Mouse (Mus musculus) embryonic stem cell, embryonic (primary cell): Measurements from ENCODE around the gene Abhd16b.

Experiments
- CTCF ChIA-PET, 4 experiments: fragments of 300-600 bp in 2 of 4; fragments of 350-600 bp in 2 of 4; sonication (Branson Sonifier 250); formaldehyde crosslinking; loops; one replicate each; lab custom pipeline; 2022; ENCODE audit warnings: inconsistent platforms in 2 of 4; lab: Charles Lee
- POLR2A ChIA-PET, 4 experiments: fragments of 300-600 bp in 2 of 4; fragments of 350-600 bp in 2 of 4; sonication (Branson Sonifier 250); formaldehyde crosslinking; loops; one replicate each; lab custom pipeline; 2022; ENCODE audit warnings: antibody characterized with exemption in 4 of 4, inconsistent platforms in 1 of 4; lab: Charles Lee

Abhd16b gene

DNA sequence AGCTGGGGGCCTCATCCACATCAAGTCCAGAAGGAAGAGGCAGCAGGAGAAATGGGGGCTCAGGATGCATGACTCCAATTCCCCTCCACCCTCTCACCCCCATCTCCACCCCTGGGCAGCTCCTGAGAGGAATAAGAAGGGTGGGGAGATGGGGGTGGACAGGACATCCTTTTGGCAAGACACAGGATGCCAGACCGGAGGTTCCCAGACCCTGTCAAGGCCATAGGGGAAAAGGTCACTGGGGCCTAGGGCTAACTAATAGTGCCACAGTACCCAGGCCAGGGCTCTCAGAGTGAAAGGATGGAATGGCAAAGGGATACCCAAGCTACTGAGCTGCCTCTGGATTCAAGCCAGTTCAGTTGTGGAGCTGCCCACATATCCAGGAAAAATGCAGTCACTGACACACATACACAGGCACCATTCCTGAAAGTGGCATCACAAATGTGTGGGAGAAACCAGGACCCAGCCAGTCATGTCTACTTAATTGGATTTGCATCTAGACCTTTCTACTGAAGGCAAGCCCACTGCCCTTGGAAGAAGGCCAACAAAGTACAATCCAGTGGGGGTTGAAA is 20.7 kb upstream of the Abhd16b start:
- CTCF ChIA-PET, result no interaction called here
- POLR2A ChIA-PET, result interaction anchor here in 1 of 4 experiments (1.2 kb wide), 1 partner anchor 9 kb away, joined by 4 read pairs; no protein-coding TSS in a partner anchor

DNA sequence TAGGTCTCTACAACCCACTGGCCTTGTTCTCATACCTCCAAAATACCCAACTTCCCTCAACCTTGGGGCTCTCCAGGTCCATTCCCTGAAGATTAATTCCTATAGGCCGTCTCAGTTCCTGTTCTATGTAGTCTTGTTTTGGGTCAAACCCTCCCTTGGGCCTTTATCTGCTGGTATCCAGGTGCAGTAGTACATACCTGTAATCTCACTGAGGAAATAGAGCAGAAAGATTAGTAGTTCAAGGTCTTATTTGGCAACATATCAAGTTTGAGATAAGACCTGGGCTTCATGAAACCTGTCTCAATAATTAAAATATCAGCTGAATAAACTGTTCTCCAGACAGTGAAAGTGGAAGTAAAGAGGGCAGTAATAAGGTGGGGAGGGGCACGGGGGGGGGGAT is 9.9 kb upstream of the Abhd16b start:
- POLR2A ChIA-PET, result interaction anchor here (0.6 to 10.4 kb wide), 11 partner anchors 8 to 116 kb away, joined by 3 to 94 read pairs (median 3); partner anchors contain the start of genes Abhd16b (in 2 of the 4), Tpd52l2 (in 2 of the 4), Dnajc5 (in 1 of the 4) and Samd10 (in 1 of the 4)
- CTCF ChIA-PET, result interaction anchor here (0.5 to 3.6 kb wide), 13 partner anchors 10 to 519 kb away, joined by 3 to 19 read pairs (median 3); partner anchors contain the start of genes Tpd52l2 (in 3 of the 4) and Abhd16b (in 1 of the 4)

DNA sequence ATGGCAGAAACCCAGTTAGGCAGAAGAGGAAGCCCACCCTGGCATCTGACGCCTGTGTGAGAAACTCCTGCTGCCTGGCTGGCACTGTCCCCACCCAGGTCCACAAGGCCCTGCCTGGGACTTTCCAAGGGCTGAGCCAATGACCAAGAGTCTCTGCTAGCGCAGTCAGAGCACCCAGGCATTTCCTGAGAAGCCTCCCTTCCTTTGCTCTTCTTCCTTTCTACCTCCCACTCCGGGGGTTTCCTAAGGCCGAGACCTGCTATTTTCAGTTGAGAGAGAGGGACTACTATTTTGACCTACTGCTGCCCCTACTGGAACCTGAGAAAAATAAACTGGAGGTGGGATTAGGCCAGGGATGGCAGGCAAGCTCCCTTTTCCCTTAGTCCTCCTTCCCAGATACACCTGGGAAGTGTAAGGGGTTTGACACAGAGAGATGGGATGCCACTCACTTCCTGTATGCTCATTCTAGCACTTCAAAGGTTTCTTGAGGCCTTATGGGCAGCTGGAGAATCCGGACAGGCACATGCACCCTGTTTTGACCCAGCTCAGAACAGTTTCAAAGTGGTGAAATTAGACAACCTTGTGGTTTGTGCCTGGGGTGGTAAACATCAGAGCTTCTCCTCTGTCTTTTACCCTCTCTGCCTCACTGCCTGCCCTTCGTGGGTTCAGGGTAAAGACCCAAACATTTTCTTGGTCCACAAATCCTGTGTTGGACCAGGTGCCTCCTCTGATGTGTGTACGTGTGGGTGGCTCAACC is 9.3 kb upstream of the Abhd16b start:
- POLR2A ChIA-PET, result interaction anchor here (0.6 to 10.4 kb wide), 14 partner anchors 8 to 116 kb away, joined by 3 to 94 read pairs (median 3); partner anchors contain the start of genes Abhd16b (in 3 of the 4), Tpd52l2 (in 2 of the 4), Dnajc5 (in 1 of the 4) and Samd10 (in 1 of the 4)
- CTCF ChIA-PET, result interaction anchor here (0.5 to 3.6 kb wide), 15 partner anchors 9 to 520 kb away, joined by 3 to 19 read pairs (median 3); partner anchors contain the start of genes Tpd52l2 (in 3 of the 4) and Abhd16b (in 2 of the 4)

DNA sequence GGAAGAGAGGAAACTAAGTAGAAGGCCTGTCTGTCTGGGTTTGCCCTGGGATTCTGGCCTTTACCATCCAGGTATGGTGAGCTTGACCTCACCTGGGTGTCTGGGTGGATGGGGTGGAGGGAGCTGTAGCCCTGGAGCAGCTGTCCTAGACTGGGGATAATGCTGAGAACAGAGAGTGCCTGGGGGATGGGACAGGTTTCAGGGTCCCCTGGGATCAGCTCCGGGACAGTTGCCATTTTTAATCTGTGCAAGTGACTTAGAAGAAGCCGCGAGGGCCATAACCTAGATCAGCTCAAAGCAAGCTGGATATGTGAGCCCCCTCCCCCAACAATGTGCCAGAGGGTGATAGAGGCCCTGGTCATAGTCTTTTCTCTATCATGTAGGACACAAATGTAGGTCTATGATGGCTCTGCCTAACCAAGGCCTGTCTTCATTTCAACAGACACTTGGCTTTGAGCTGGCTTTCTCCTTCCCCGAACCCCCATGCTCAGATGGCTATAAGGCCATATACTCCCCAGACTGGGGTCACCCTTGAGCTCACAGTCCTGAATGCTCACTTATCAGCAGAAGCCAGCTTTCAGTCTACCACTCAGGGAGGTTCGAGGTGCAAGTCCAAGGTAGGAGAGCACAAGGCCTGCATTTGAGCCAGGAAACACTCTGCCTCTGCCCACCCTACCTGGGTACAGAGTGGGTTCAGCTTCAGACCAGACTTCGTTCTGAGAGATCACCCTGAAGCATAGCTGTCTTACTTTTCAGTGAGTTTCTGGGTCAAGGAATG is 8.4 kb upstream of the Abhd16b start:
- CTCF ChIA-PET, result interaction anchor here in 3 of 4 experiments (0.7 to 3.6 kb wide), 7 partner anchors 9 to 92 kb away, joined by 3 to 19 read pairs (median 4); partner anchors contain the start of genes Abhd16b (in 1 of the 3) and Tpd52l2 (in 1 of the 3)
- POLR2A ChIA-PET, result interaction anchor here in 3 of 4 experiments (0.5 to 10.4 kb wide), 12 partner anchors 9 to 114 kb away, joined by 3 to 94 read pairs (median 6); partner anchors contain the start of genes Abhd16b (in 3 of the 3), Dnajc5 (in 2 of the 3) and Tpd52l2 (in 2 of the 3)

DNA sequence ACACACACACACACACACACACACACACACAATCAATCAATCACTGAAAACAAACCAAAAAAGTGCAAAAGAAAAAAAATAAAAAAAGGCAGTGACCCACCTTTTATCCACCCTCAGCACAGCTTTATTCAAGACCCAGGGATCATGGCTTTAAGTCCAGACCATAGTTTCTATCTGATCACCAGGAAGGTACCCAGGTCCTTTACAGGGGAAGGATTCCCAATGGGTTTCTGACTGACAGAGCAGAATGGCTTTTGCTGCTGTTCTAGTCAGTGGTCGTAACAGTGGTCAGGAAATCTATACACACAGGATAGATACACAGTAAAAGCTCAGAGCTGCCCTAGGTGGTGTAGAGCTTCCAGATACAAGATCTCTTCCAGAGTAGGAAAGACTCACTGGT is 7.3 kb upstream of the Abhd16b start:
- POLR2A ChIA-PET, result interaction anchor here in 2 of 4 experiments (1.1 to 10.4 kb wide), 6 partner anchors 11 to 153 kb away, joined by 3 to 94 read pairs (median 11); partner anchors contain the start of genes Dnajc5 (in 2 of the 2), Tpd52l2 (in 2 of the 2) and Abhd16b (in 1 of the 2)
- CTCF ChIA-PET, result interaction anchor here in 3 of 4 experiments (0.6 to 3.6 kb wide), 4 partner anchors 11 to 299 kb away, joined by 3 to 19 read pairs (median 4); partner anchors contain the start of gene Tpd52l2 (in 1 of the 3)

DNA sequence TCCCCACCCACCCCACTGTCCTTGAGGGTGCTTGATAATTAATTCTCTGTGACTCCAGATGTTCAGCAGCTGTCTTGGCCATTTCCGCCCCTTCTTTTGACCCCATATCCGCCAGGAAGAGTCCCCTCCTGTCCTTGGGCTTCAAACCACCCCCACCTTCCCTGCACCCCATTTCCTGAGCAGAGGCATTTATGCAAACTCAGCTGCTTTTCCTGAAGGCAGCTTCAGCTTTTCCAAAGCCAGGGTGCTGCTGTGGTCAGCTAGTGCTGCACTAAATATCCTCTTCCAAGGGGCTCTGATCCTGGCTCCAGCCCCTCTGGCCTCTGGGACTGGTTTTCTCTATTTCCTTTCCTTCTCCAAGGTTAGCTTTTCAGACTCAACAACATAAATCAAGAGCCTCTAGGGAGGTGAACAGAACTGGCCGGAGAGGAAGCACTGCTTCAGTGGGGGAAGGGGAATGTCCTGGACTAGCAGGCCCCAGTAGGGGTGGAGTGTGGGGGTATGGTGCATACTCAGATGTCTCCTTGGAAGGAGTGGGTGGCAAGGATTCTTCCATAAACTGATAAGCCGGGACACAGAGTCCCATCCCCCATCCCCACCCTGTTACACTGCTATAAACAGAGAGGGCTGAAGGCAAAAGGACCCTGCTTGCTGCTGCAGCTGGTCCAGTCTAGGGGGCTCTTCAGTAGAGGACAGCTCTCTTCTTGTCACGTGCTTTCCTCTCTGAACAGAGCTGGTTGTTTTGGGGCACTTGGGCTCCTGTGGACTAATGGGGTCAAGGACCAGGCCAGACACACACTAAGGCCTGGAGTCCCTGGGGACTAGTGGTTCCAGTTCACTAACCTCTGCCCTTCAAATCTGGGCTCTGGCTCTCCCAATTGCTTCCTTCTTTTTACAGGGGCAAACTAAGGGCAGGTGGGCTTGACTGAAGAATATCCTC is 5.4 kb upstream of the Abhd16b start:
- POLR2A ChIA-PET, result interaction anchor here (0.6 to 10.4 kb wide), 18 partner anchors 9 to 1933 kb away, joined by 3 to 94 read pairs (median 3); partner anchors contain the start of genes Tpd52l2 (in 3 of the 4), Dnajc5 (in 2 of the 4), Abhd16b (in 1 of the 4) and Ppdpf (in 1 of the 4)

DNA sequence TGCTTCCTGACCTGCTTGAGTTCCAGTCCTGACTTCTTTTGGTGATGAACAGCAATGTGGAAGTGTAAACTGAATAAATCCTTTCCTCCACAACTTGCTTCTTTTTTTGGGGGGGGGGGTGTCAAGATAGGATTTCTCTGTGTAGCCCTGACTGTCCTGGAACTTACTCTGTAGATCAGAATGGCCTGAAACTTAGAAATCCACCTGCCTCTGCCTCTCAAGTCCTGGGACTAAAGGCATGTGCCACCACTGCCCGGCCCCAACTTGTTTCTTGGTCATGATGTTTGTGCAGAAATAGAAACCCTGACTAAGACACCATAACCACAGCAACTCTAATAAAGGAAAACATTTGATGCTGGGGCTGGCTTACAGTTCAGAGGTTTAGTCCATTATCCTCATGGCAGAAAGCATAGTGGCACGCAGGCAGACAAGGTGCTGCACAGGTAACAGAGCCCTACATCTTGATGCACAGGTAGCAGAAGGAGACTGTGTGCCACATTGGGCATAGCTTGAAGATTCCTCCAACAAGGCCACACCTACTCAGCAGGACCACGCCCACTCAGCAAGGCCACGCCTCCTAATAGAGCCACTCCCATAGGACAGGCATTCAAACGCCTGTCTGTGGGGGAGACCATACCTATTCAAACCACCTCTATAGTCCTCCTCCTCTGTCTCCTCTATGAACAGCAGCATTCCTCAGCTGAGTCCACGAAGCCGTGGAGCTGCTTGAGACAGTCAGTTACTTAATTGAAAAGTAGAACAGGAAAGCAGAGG is 1.4 kb upstream of the Abhd16b start:
- CTCF ChIA-PET, result interaction anchor here in 2 of 4 experiments (0.5 to 1.6 kb wide), 6 partner anchors 29 to 305 kb away, joined by 3 to 4 read pairs (median 3); partner anchors contain the start of gene Ppdpf (in 1 of the 2)

More for the DNA sequence above, 5.4 kb upstream of the Abhd16b start:
- CTCF ChIA-PET, result interaction anchor here in 3 of 4 experiments (0.5 to 1.9 kb wide), 5 partner anchors 8 to 39 kb away, joined by 3 to 8 read pairs (median 4); partner anchors contain the start of gene Tpd52l2 (in 2 of the 3)

DNA sequence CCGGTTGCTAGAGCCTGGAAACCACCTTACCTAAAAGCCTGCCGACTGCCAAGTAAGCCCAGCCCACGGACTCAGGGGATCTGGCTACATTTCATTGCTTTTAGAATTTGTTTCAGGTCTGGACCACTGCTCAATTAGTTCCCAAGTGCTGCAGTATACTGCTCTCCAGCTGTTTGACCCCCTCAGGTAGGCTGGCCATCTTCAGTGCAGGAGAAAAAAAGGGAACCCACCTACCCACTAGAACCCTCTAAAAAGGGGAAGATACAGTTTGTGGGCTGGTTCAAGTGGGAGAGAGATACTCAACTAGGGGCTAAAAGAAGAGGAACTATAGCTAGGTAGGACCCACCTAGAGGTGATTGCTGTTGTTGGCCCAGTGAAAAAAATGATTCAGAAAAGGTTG is 800 bp upstream of the Abhd16b start:
- POLR2A ChIA-PET, result interaction anchor here (0.5 to 13.6 kb wide), 19 partner anchors 9 to 402 kb away, joined by 3 to 94 read pairs (median 4); partner anchors contain the start of genes Dnajc5 (in 3 of the 4) and Lime1 (in 1 of the 4)
- CTCF ChIA-PET, result interaction anchor here in 2 of 4 experiments (1.2 to 2.3 kb wide), 4 partner anchors 8 to 100 kb away, joined by 3 to 9 read pairs (median 4); no protein-coding TSS in a partner anchor

More for the DNA sequence above, 1.4 kb upstream of the Abhd16b start:
- POLR2A ChIA-PET, result interaction anchor here in 3 of 4 experiments (0.5 to 13.6 kb wide), 20 partner anchors 8 to 401 kb away, joined by 3 to 94 read pairs (median 4); partner anchors contain the start of genes Dnajc5 (in 3 of the 3) and Samd10 (in 1 of the 3)

DNA sequence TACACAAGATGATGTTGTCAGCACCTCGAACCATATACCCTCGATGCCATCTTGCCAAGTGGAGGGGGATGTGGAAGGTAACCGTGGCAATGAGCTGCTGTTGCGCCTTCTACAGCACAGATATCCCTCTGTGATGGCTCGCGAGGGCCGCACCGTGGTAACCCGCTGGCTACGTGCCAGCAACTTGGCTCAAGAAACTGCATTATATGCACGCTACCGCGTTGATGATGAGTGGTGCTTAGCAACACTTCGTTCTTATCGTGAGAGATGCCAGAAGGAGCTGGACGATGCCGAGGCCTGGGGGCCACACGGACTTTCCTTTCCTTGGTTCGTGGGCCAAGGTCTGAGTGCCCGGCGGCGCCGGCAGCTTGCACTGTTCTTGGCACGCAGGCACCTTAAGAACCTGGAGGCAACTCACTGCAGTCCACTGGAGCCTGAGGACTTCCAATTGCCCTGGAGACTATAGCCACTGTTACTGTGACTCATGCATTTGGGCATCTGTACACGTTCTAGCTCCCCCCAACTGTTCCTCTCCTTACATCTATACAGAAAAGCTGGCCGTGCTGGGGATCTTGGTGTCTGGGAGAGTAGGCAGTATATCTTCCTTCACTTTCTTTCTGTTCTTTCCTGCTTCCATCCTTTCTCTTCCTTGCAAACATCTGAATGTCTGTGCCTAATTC is 1.4 kb downstream of the Abhd16b start:
- POLR2A ChIA-PET, result interaction anchor here in 3 of 4 experiments (0.5 to 13.6 kb wide), 13 partner anchors 8 to 777 kb away, joined by 3 to 94 read pairs (median 3); partner anchors contain the start of genes Dnajc5 (in 2 of the 3), Ppdpf (in 1 of the 3) and Zbtb46 (in 1 of the 3)

DNA sequence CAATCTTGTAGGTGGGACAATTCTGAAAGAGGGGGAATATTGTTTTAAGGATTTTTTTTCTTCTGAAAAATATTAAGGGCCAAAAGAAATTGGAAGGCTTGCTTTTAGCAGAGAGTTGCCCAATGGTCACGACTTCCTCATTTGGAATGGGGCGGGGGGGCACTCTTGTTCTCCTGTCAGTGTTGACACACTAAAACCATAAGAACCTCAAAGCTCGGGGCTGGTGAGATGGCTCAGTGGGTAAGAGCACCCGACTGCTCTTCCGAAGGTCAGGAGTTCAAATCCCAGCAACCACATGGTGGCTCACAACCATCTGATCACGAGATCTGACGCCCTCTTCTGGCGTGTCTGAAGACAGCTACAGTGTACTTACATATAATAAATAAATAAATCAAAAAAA is 2.8 kb downstream of the Abhd16b start:
- CTCF ChIA-PET, result interaction anchor here (0.7 to 2.4 kb wide), 27 partner anchors 8 to 309 kb away, joined by 3 to 19 read pairs (median 5); partner anchors contain the start of genes Dnajc5 (in 2 of the 4), Ppdpf (in 2 of the 4) and Arfrp1 (in 1 of the 4)
- POLR2A ChIA-PET, result interaction anchor here in 3 of 4 experiments (0.9 to 13.6 kb wide), 25 partner anchors 8 to 575 kb away, joined by 3 to 95 read pairs (median 6); partner anchors contain the start of genes Dnajc5 (in 3 of the 3), Arfrp1 (in 1 of the 3), Rtel1 (in 1 of the 3) and Stmn3 (in 1 of the 3)

More for the DNA sequence above, 1.4 kb downstream of the Abhd16b start:
- CTCF ChIA-PET, result interaction anchor here in 2 of 4 experiments (0.7 to 2.3 kb wide), 3 partner anchors 10 to 586 kb away, joined by 3 to 9 read pairs (median 5); partner anchors contain the start of gene Dnajc5 (in 1 of the 2)

DNA sequence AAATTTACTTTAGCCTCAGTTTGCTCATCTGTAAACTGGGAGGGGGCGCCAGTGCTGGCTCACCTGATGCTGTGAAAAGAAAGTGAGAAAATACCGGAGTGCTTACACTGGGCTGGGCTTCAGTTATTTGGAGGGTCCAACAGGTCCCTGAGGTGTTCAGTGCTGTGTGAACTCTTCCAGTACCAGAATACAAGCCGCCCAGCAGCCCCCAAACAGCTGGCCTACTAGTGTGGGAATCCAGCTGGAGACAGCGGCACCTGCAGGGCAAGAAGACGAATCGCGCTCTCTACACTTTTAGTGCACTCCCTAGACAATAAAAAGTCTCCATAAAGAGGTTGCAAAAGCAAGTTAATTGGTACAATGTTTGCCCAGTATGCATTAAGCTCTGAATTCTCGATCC is 3.3 kb downstream of the Abhd16b start:
- CTCF ChIA-PET, result interaction anchor here (0.6 to 2.4 kb wide), 33 partner anchors 8 to 310 kb away, joined by 3 to 19 read pairs (median 4); partner anchors contain the start of genes Dnajc5 (in 2 of the 4), Ppdpf (in 2 of the 4) and Arfrp1 (in 1 of the 4)
- POLR2A ChIA-PET, result interaction anchor here in 3 of 4 experiments (0.6 to 13.6 kb wide), 39 partner anchors 8 to 606 kb away, joined by 3 to 95 read pairs (median 5); partner anchors contain the start of genes Dnajc5 (in 3 of the 3), Zbtb46 (in 2 of the 3), Arfrp1 (in 1 of the 3) and Rtel1 (in 1 of the 3)

DNA sequence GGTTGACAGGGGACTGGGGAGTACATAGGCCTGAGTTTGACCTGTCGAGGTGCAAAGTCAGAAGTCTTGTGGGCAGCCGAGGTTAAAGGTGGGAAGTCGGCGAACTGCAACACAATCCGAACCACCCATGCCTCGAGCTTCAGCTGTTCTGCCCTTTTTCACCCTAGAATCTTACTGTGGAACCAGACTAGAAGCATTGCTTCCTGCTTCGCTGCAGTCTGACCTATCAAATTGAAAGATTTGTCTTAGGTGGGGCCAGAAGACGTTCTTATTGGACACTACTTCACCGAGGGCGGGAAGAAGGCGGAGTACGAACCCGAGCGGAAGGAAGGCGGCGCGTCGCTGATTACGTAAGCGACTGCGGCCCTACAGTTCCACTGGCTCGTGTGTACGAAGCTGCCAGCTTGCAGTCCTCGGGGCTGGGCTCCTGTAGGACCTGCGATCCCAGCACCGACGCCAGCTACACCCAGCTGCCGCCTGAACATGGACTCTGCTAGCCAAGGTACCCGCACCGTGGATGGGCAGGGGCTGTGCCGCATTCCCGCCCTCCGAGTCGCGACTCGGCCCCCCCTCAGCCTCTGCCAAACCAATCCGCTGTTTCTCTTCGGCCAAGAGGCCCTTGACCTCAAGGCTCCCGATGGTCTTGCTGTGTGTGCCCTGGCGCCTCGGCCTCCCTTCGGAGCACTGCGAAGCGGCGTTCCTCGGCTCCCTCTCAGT is 4.0 kb downstream of the Abhd16b start, which contains the start of gene Tpd52l2:
Gene Tpd52l2, plus strand, starts transcription at position 312 of the 717 bp plus-strand sequence.
- ChIA-PET CTCF (interaction anchor here (0.6 to 2.4 kb wide), 32 partner anchors 8 to 310 kb away, joined by 3 to 19 read pairs (median 4); partner anchors contain the start of genes Dnajc5 (in 2 of the 4), Ppdpf (in 2 of the 4) and Arfrp1 (in 1 of the 4)), POLR2A (interaction anchor here (0.6 to 13.6 kb wide), 49 partner anchors 8 to 607 kb away, joined by 3 to 95 read pairs (median 4); partner anchors contain the start of genes Dnajc5 (in 4 of the 4), Zbtb46 (in 2 of the 4), Arfrp1 (in 1 of the 4) and Rtel1 (in 1 of the 4))
